Mouse (Mus musculus): Measurements from ENCODE around the gene Rab3il1. TPM values are rescaled to one million over a fixed set of nuclear protein-coding genes. Genes with fewer than 3 reads are reported as not detected.
A peak's percentile ranks its signal among the peaks of the same experiment; 100 is the strongest.

Gene Rab3il1
- total RNA-seq, 4 experiments from 2014 or later: 6.5 to 13.3 (median 9.5) TPM

- DNase-seq: no peak
These were observed 60.2 kb downstream of the Rab3il1 start for GRCm38 (mm10) chr19:10061624-10062023.

GRCm38 (mm10) chr19:10062292-10062691 is 60.8 kb downstream of the Rab3il1 start:
- no peak for DNase-seq

GRCm38 (mm10) chr19:10062862-10063261 is 61.4 kb downstream of the Rab3il1 start:
- DNase-seq: no peak

GRCm38 (mm10) chr19:10064173-10065012 is 62.9 kb downstream of the Rab3il1 start:
- DNase-seq: no peak

- DNase-seq: no peak
These were observed 64.2 kb downstream of the Rab3il1 start for GRCm38 (mm10) chr19:10065465-10066188.

GRCm38 (mm10) chr19:10066189-10066500 is 64.7 kb downstream of the Rab3il1 start:
- no peak for DNase-seq

- DNase-seq: no peak
These were observed 65.0 kb downstream of the Rab3il1 start for GRCm38 (mm10) chr19:10066502-10066901.

GRCm38 (mm10) chr19:10067701-10068100 is 66.2 kb downstream of the Rab3il1 start:
- DNase-seq: no peak

- no peak for DNase-seq
These were observed 68.9 kb downstream of the Rab3il1 start for GRCm38 (mm10) chr19:10070186-10070980.

- DNase-seq: peak; percentile 73
These were observed 69.7 kb downstream of the Rab3il1 start for GRCm38 (mm10) chr19:10071166-10071565.

- DNase-seq: no peak
These were observed 70.4 kb downstream of the Rab3il1 start for GRCm38 (mm10) chr19:10071892-10072291.

- DNase-seq: no peak
These were observed 71.7 kb downstream of the Rab3il1 start for GRCm38 (mm10) chr19:10073145-10073544.

- DNase-seq: no peak
These were observed 76.9 kb downstream of the Rab3il1 start for GRCm38 (mm10) chr19:10078392-10078791.

GRCm38 (mm10) chr19:10080384-10080783 is 78.9 kb downstream of the Rab3il1 start:
- peak; percentile 76 for DNase-seq

- no peak for DNase-seq
These were observed 80.6 kb downstream of the Rab3il1 start for GRCm38 (mm10) chr19:10082105-10082504.

GRCm38 (mm10) chr19:10085454-10085853 is 84.0 kb downstream of the Rab3il1 start:
- DNase-seq: no peak

GRCm38 (mm10) chr19:10086976-10087375 is 85.5 kb downstream of the Rab3il1 start:
- no peak for DNase-seq

Other genes with a start within 250 kb of the Rab3il1 start
- not detected for gene Scgb2a2, start 154.1 kb upstream of the Rab3il1 start, total RNA-seq (2022)
- 10 to 100 TPM; 13.3 to 19.8 (median 18.5) TPM for gene Incenp, start 102.1 kb upstream of the Rab3il1 start, total RNA-seq (2022)
- gene Fth1, start 21.1 kb upstream of the Rab3il1 start, total RNA-seq (2022): 1,000 to 10,000 TPM; 2,860 to 3,469 (median 3,019) TPM
- gene Best1, start within 50 bp of the Rab3il1 start, total RNA-seq (2022): 1 to 10 TPM in 1 of 4 experiments, under 1 TPM in 3; 0.15 to 1.0 (median 0.44) TPM
- 10 to 100 TPM in 3 of 4 experiments, 1 to 10 TPM in 1; 9.9 to 55.1 (median 22.0) TPM for gene Fads3, start 39.9 kb downstream of the Rab3il1 start, total RNA-seq (2022)
- gene Fads2, start 100.1 kb downstream of the Rab3il1 start, total RNA-seq (2022): 1,000 to 10,000 TPM; 1,620 to 2,476 (median 1,986) TPM
- 1,000 to 10,000 TPM in 2 of 4 experiments, 100 to 1,000 TPM in 2; 923 to 1,535 (median 1,260) TPM for gene Fads1, start 181.2 kb downstream of the Rab3il1 start, total RNA-seq (2022)
- gene Tmem258, start 202.3 kb downstream of the Rab3il1 start, total RNA-seq (2022): 100 to 1,000 TPM; 131 to 198 (median 144) TPM
- 10 to 100 TPM; 10.8 to 19.1 (median 14.1) TPM for gene Fen1, start 202.5 kb downstream of the Rab3il1 start, total RNA-seq (2022)
- 1 to 10 TPM in 3 of 4 experiments, under 1 TPM in 1; 0.94 to 2.0 (median 1.4) TPM for gene Myrf, start 239.1 kb downstream of the Rab3il1 start, total RNA-seq (2022)

All from adrenal gland, adult 8-10 months (tissue).